Mouse (Mus musculus): ENCODE measurements around the gene Frmd8. TPM values are rescaled to one million over a fixed set of nuclear protein-coding genes. Genes with fewer than 3 reads are reported as not detected.

Gene Frmd8
- total RNA-seq, 2 experiments from 2014 or later, result 19.8 to 20.1 TPM

GRCm38 (mm10) chr19:5810840-5811563 is 64.1 kb downstream of the Frmd8 start:
- DNase-seq (ENCODE audit: low spot score in 2 of 2), result no peak

GRCm38 (mm10) chr19:5810103-5810839 is 64.8 kb downstream of the Frmd8 start:
- DNase-seq (ENCODE audit: low spot score in 2 of 2), result no peak

GRCm38 (mm10) chr19:5809712-5810089 is 65.4 kb downstream of the Frmd8 start:
- no peak for DNase-seq (ENCODE audit: low spot score in 2 of 2)

- no peak for DNase-seq (ENCODE audit: low spot score in 2 of 2)
Observed at GRCm38 (mm10) chr19:5808955-5809711, 65.9 kb downstream of the Frmd8 start.

GRCm38 (mm10) chr19:5807740-5808139 is 67.3 kb downstream of the Frmd8 start:
- no peak for DNase-seq (ENCODE audit: low spot score in 2 of 2)

GRCm38 (mm10) chr19:5806809-5807205 is 68.3 kb downstream of the Frmd8 start:
- no peak for DNase-seq (ENCODE audit: low spot score in 2 of 2)

- DNase-seq (ENCODE audit: low spot score in 2 of 2), result no peak
Observed at GRCm38 (mm10) chr19:5806051-5806808, 68.8 kb downstream of the Frmd8 start.

- DNase-seq (ENCODE audit: low spot score in 2 of 2), result no peak
Observed at GRCm38 (mm10) chr19:5804371-5804899, 70.6 kb downstream of the Frmd8 start.

GRCm38 (mm10) chr19:5803881-5804279 is 71.2 kb downstream of the Frmd8 start:
- no peak for DNase-seq (ENCODE audit: low spot score in 2 of 2)

GRCm38 (mm10) chr19:5803041-5803880 is 71.8 kb downstream of the Frmd8 start:
- peak; percentile 99 to 100 for DNase-seq (ENCODE audit: low spot score in 2 of 2)

GRCm38 (mm10) chr19:5802787-5803040 is 72.4 kb downstream of the Frmd8 start:
- DNase-seq (ENCODE audit: low spot score in 2 of 2), result no peak

- DNase-seq (ENCODE audit: low spot score in 2 of 2), result peak; percentile 98
Observed at GRCm38 (mm10) chr19:5802011-5802786, 72.9 kb downstream of the Frmd8 start.

- DNase-seq (ENCODE audit: low spot score in 2 of 2), result no peak
Observed at GRCm38 (mm10) chr19:5801432-5801964, 73.6 kb downstream of the Frmd8 start.

GRCm38 (mm10) chr19:5800632-5801431 is 74.2 kb downstream of the Frmd8 start:
- no peak for DNase-seq (ENCODE audit: low spot score in 2 of 2)

- DNase-seq (ENCODE audit: low spot score in 2 of 2), result no peak
Observed at GRCm38 (mm10) chr19:5800350-5800631, 74.8 kb downstream of the Frmd8 start.

All from layer of hippocampus, postnatal 14 days (tissue).